Mouse (Mus musculus) MEL (cell line): Measurements from ENCODE around the gene Cfap58. TPM values are rescaled to one million over a fixed set of nuclear protein-coding genes. Genes with fewer than 3 reads are reported as not detected.

ENCODE experiments used
- DNase-seq: peaks from one replicate; pipeline ENCODE4 v3.0.0; 2011; ENCODE audit warnings: low read depth, low spot score
- H3K27ac ChIP-seq: 2 replicates; pipeline ENCODE4 v1.5.1; 2012; ENCODE audit warnings: low read depth, mild to moderate bottlenecking, control low read depth, low read length, moderate library complexity; ENCODE audit not compliant: control insufficient read depth
- H3K27me3 ChIP-seq, 2 experiments: fragments of 150-350 bp in 1 of 2; sonication (generic) in 1 of 2; 2 replicates each; pipeline ENCODE4 v1.6.1; 2012; ENCODE audit warnings: low read length in 2 of 2, mild to moderate bottlenecking in 2 of 2, improper control_type of control experiment in 1 of 2, moderate library complexity in 1 of 2; ENCODE audit not compliant: insufficient read depth in 2 of 2, control insufficient read depth in 1 of 2
- H3K36me3 ChIP-seq, 2 experiments: 2 replicates each; pipeline ENCODE4 v1.6.1; 2012 to 2014; ENCODE audit warnings: low read length in 2 of 2, improper control_type of control experiment in 1 of 2, inconsistent platforms in 1 of 2, mild to moderate bottlenecking in 1 of 2; ENCODE audit not compliant: insufficient read depth in 2 of 2, control insufficient read depth in 1 of 2
- H3K4me1 ChIP-seq, 2 experiments: fragments of 150-350 bp in 1 of 2; sonication (generic) in 1 of 2; 2 replicates each; pipeline ENCODE4 v1.6.1; 2012; ENCODE audit warnings: low read length in 2 of 2, improper control_type of control experiment in 1 of 2, mild to moderate bottlenecking in 1 of 2; ENCODE audit not compliant: insufficient read depth in 2 of 2, control insufficient read depth in 1 of 2
- H3K4me3 ChIP-seq, 2 experiments: fragments of 150-350 bp in 1 of 2; sonication (generic) in 1 of 2; 2 replicates each; pipeline ENCODE4 v1.5.1; 2012; ENCODE audit warnings: low read depth in 2 of 2, low read length in 2 of 2, mild to moderate bottlenecking in 2 of 2, moderate library complexity in 2 of 2, control low read depth in 1 of 2, improper control_type of control experiment in 1 of 2; ENCODE audit not compliant: control insufficient read depth in 1 of 2, insufficient read depth in 1 of 2
- H3K79me2 ChIP-seq: 2 replicates; pipeline ENCODE4 v1.6.1; 2012; ENCODE audit warnings: mild to moderate bottlenecking, low read length, moderate library complexity; ENCODE audit not compliant: control insufficient read depth, poor library complexity, insufficient read depth
- H3K9ac ChIP-seq: 2 replicates; pipeline ENCODE4 v1.6.1; 2012; ENCODE audit warnings: low read depth, mild to moderate bottlenecking, control low read depth, low read length, moderate library complexity; ENCODE audit not compliant: control insufficient read depth, poor library complexity, severe bottlenecking
- H3K9me3 ChIP-seq: fragments of 150-350 bp; sonication (generic); replicated peaks from 2 replicates; pipeline ENCODE4 v1.6.1; 2012; ENCODE audit warnings: mild to moderate bottlenecking, low read length, improper control_type of control experiment, moderate library complexity; ENCODE audit not compliant: insufficient read depth
- BHLHE40 ChIP-seq: IDR thresholded peaks from 2 replicates; pipeline ENCODE4 v1.6.1; 2012; ENCODE audit warnings: low read depth, mild to moderate bottlenecking, inconsistent platforms, low read length, improper control_type of control experiment, borderline replicate concordance
- CHD1 ChIP-seq: IDR thresholded peaks from 2 replicates; pipeline ENCODE4 v1.6.1; 2012; ENCODE audit warnings: low read depth, mild to moderate bottlenecking, inconsistent platforms, low read length, improper control_type of control experiment
- CHD2 ChIP-seq: IDR thresholded peaks from 2 replicates; pipeline ENCODE4 v1.6.1; 2011; ENCODE audit warnings: low read length, improper control_type of control experiment
- CTCF ChIP-seq, 3 experiments: IDR thresholded peaks in 2 of 3; conservative IDR thresholded peaks in 1 of 3; 2 replicates each; pipeline ENCODE4 v1.5.1; 2011 to 2012; ENCODE audit warnings: low read length in 3 of 3, low read depth in 2 of 3, mild to moderate bottlenecking in 2 of 3, improper control_type of control experiment in 1 of 3, inconsistent platforms in 1 of 3, mixed read lengths in 1 of 3, moderate library complexity in 1 of 3; ENCODE audit not compliant: control insufficient read depth in 1 of 3, insufficient read depth in 1 of 3, poor library complexity in 1 of 3, severe bottlenecking in 1 of 3
- E2F4 ChIP-seq: IDR thresholded peaks from 2 replicates; pipeline ENCODE4 v1.6.1; 2011; ENCODE audit warnings: low read depth, low read length, improper control_type of control experiment, borderline replicate concordance
- EP300 ChIP-seq, 2 experiments: IDR thresholded peaks; 2 replicates each; pipeline ENCODE4 v1.6.1; 2011; ENCODE audit warnings: improper control_type of control experiment in 2 of 2, low read length in 2 of 2, low read depth in 1 of 2, mild to moderate bottlenecking in 1 of 2
- ETS1 ChIP-seq: IDR thresholded peaks from 2 replicates; pipeline ENCODE4 v1.6.1; 2012; ENCODE audit warnings: low read depth, mild to moderate bottlenecking, inconsistent platforms, low read length, improper control_type of control experiment, moderate library complexity
- JUND ChIP-seq: IDR thresholded peaks from 2 replicates; pipeline ENCODE4 v1.6.1; 2011; ENCODE audit warnings: low read depth, mild to moderate bottlenecking, improper control_type of control experiment, low read length
- MAX ChIP-seq: IDR thresholded peaks from 2 replicates; pipeline ENCODE4 v1.6.1; 2011; ENCODE audit warnings: low read length, improper control_type of control experiment
- MAZ ChIP-seq: IDR thresholded peaks from 2 replicates; pipeline ENCODE4 v1.6.1; 2012; ENCODE audit warnings: low read depth, mild to moderate bottlenecking, inconsistent platforms, low read length, improper control_type of control experiment
- MEF2A ChIP-seq: IDR thresholded peaks from 2 replicates; pipeline ENCODE4 v1.6.1; 2014; ENCODE audit warnings: low read depth, mild to moderate bottlenecking, inconsistent platforms, low read length, improper control_type of control experiment; ENCODE audit not compliant: poor library complexity, insufficient replicate concordance, severe bottlenecking; ENCODE audit errors: extremely low read depth
- MXI1 ChIP-seq: IDR thresholded peaks from 2 replicates; pipeline ENCODE4 v1.6.1; 2011; ENCODE audit warnings: mild to moderate bottlenecking, low read depth, low read length, improper control_type of control experiment
- MYB ChIP-seq: IDR thresholded peaks from 2 replicates; pipeline ENCODE4 v1.6.1; 2011; ENCODE audit warnings: mild to moderate bottlenecking, low read depth, low read length, improper control_type of control experiment
- MYC ChIP-seq: IDR thresholded peaks from 2 replicates; pipeline ENCODE4 v1.6.1; 2011; ENCODE audit warnings: low read depth, mild to moderate bottlenecking, low read length, improper control_type of control experiment, moderate library complexity
- NELFE ChIP-seq: IDR thresholded peaks from 2 replicates; pipeline ENCODE4 v1.6.1; 2011; ENCODE audit warnings: low read depth, low read length, improper control_type of control experiment
- NRF1 ChIP-seq: IDR thresholded peaks from 2 replicates; pipeline ENCODE4 v1.6.1; 2014; ENCODE audit warnings: low read depth, mild to moderate bottlenecking, inconsistent platforms, low read length, improper control_type of control experiment, moderate library complexity; ENCODE audit not compliant: poor library complexity, insufficient read depth, severe bottlenecking
- POLR2A ChIP-seq, 2 experiments: IDR thresholded peaks; 2 replicates each; pipeline ENCODE4 v1.6.1; 2011 to 2012; ENCODE audit warnings: low read length in 2 of 2, mild to moderate bottlenecking in 2 of 2, control low read depth in 1 of 2, improper control_type of control experiment in 1 of 2, low read depth in 1 of 2, moderate library complexity in 1 of 2; ENCODE audit not compliant: control insufficient read depth in 1 of 2, insufficient read depth in 1 of 2, poor library complexity in 1 of 2
- POLR2AphosphoS2 ChIP-seq: IDR thresholded peaks from 2 replicates; pipeline ENCODE4 v1.6.1; 2011; ENCODE audit warnings: low read length, improper control_type of control experiment
- POLR2AphosphoS5 ChIP-seq: IDR thresholded peaks from 2 replicates; pipeline ENCODE4 v1.6.1; 2012; ENCODE audit warnings: low read depth, borderline replicate concordance, mild to moderate bottlenecking, inconsistent platforms, low read length, moderate library complexity, mixed read lengths
- RAD21 ChIP-seq: IDR thresholded peaks from 2 replicates; pipeline ENCODE4 v1.6.1; 2011; ENCODE audit warnings: mild to moderate bottlenecking, low read depth, low read length, improper control_type of control experiment
- SIN3A ChIP-seq: IDR thresholded peaks from 2 replicates; pipeline ENCODE4 v1.6.1; 2012; ENCODE audit warnings: low read length, improper control_type of control experiment, inconsistent platforms
- TAL1 ChIP-seq: IDR thresholded peaks from 2 replicates; pipeline ENCODE4 v1.6.1; 2012; ENCODE audit warnings: mild to moderate bottlenecking, inconsistent platforms, low read length, moderate library complexity, mixed read lengths
- TBP ChIP-seq: IDR thresholded peaks from 2 replicates; pipeline ENCODE4 v1.8.0; 2011; ENCODE audit warnings: low read depth, low read length, improper control_type of control experiment
- TCF12 ChIP-seq: IDR thresholded peaks from 2 replicates; pipeline ENCODE4 v1.6.1; 2014; ENCODE audit warnings: low read depth, mild to moderate bottlenecking, inconsistent platforms, low read length, improper control_type of control experiment, moderate library complexity
- UBTF ChIP-seq: IDR thresholded peaks from 2 replicates; pipeline ENCODE4 v1.6.1; 2012; ENCODE audit warnings: low read depth, mild to moderate bottlenecking, inconsistent platforms, low read length, improper control_type of control experiment, moderate library complexity, borderline replicate concordance; ENCODE audit not compliant: insufficient read depth
- USF1 ChIP-seq: IDR thresholded peaks from 2 replicates; pipeline ENCODE4 v1.6.1; 2014; ENCODE audit warnings: low read depth, mild to moderate bottlenecking, inconsistent platforms, low read length, improper control_type of control experiment, moderate library complexity
- USF2 ChIP-seq, 2 experiments: IDR thresholded peaks; 2 replicates each; pipeline ENCODE4 v1.6.1; 2011 to 2012; ENCODE audit warnings: improper control_type of control experiment in 2 of 2, low read length in 2 of 2, borderline replicate concordance in 1 of 2, inconsistent platforms in 1 of 2, low read depth in 1 of 2, mild to moderate bottlenecking in 1 of 2; ENCODE audit not compliant: insufficient read depth in 1 of 2
- ZKSCAN1 ChIP-seq: IDR thresholded peaks from 2 replicates; pipeline ENCODE4 v1.6.1; 2012; ENCODE audit warnings: low read depth, mild to moderate bottlenecking, inconsistent platforms, low read length, improper control_type of control experiment, moderate library complexity
- ZNF384 ChIP-seq: IDR thresholded peaks from 2 replicates; pipeline ENCODE4 v1.6.1; 2012; ENCODE audit warnings: low read depth, mild to moderate bottlenecking, inconsistent platforms, low read length, improper control_type of control experiment
- polyA plus RNA-seq, 2 experiments: library from polyadenylated mRNA; stranded (reverse) in 1 of 2; unstranded in 1 of 2; fragments of >175 nt in 1 of 2; fragments of >200 nt in 1 of 2; gene quantifications; 2 replicates each; pipeline versions ENCODE4 v1.2.1 to v1.2.4; 2012; ENCODE audit warnings: low replicate concordance in 2 of 2, low read depth in 1 of 2; ENCODE audit not compliant: insufficient read length in 2 of 2, insufficient read depth in 1 of 2, missing spikeins in 1 of 2
- total RNA-seq: library from RNA; depleted of rRNA; stranded (reverse); fragments of 300-350 nt; gene quantifications from 2 replicates; pipeline ENCODE4 v1.2.3, GENCODE M21; 2012

Cfap58 gene
- total and polyA plus RNA-seq, 3 experiments = not detected

- Histone ChIP-seq H3K4me3 (no peak overlapping the region), H3K27me3 (no peaks in the 10 kb centered on the region), H3K27ac (no peak overlapping the region), H3K4me1 (no peaks in the 10 kb centered on the region), H3K9me3 (no peaks in the 10 kb centered on the region), H3K36me3 (no peaks in the 10 kb centered on the region), H3K9ac (no peak overlapping the region), H3K79me2 (no peaks in the 10 kb centered on the region)
- no peak for TF ChIP-seq MAZ
- no peak for TF ChIP-seq ZNF384
- TF ChIP-seq CHD1 = no peak
- TF ChIP-seq MYC = no peak
- no peak for TF ChIP-seq ETS1
- no peak for TF ChIP-seq TCF12
- TF ChIP-seq NRF1 = no peak
- no peak for TF ChIP-seq BHLHE40
- TF ChIP-seq CHD2 = no peak
- no peak for TF ChIP-seq MAX
- TF ChIP-seq MEF2A = no peak
- TF ChIP-seq JUND = no peak
- TF ChIP-seq ZKSCAN1 = no peak
- TF ChIP-seq MYB = no peak
- no peak for TF ChIP-seq NELFE
- TF ChIP-seq POLR2AphosphoS5 = no peak
- TF ChIP-seq POLR2AphosphoS2 = no peak
- TF ChIP-seq EP300 (IDR thresholded peaks at IDR 0.05; ENCODE audit: low read depth in 1 of 2, low read length in 2 of 2) = no peak
- no peak for DNase-seq
These were observed 63.8 kb downstream of the Cfap58 start for GRCm38 (mm10) chr19:48001240-48001639.

GRCm38 (mm10) chr19:48001774-48002173, 64.3 kb downstream of the Cfap58 start:
- Histone ChIP-seq H3K9ac (no peak overlapping the region), H3K9me3 (no peaks in the 10 kb centered on the region), H3K4me3 (no peak overlapping the region), H3K36me3 (no peaks in the 10 kb centered on the region), H3K27ac (no peak overlapping the region), H3K79me2 (no peaks in the 10 kb centered on the region), H3K4me1 (no peaks in the 10 kb centered on the region)
- TF ChIP-seq MYC (no peak), TAL1 (no peak), POLR2AphosphoS5 (no peak), ZNF384 (no peak), USF1 (no peak), CTCF (IDR thresholded peaks at IDR 0.05 in 2 of 3, conservative IDR thresholded peaks at IDR 0.05 in 1 of 3; ENCODE audit: control insufficient read depth in 1 of 3, insufficient read depth in 1 of 3, low read depth in 2 of 3, low read length in 3 of 3, poor library complexity in 1 of 3, severe bottlenecking in 1 of 3) (no peak), SIN3A (no peak), UBTF (no peak), BHLHE40 (no peak), NRF1 (no peak), USF2 (IDR thresholded peaks at IDR 0.05; ENCODE audit: borderline replicate concordance in 1 of 2, insufficient read depth in 1 of 2, low read depth in 1 of 2, low read length in 2 of 2) (no peak), POLR2A (IDR thresholded peaks at IDR 0.05; ENCODE audit: control insufficient read depth in 1 of 2, insufficient read depth in 1 of 2, low read depth in 1 of 2, low read length in 2 of 2, poor library complexity in 1 of 2) (no peak), RAD21 (no peak), CHD2 (no peak), NELFE (no peak), TBP (no peak), E2F4 (no peak), MXI1 (no peak)
- TF ChIP-seq, all 39 proteins: peak for 0
- H3K27me3 ChIP-seq = no peaks in the 10 kb centered on the region
- no peak for DNase-seq
